9 mouse cellular contexts compared by ENCODE assay signal in the genomic region with DNA sequence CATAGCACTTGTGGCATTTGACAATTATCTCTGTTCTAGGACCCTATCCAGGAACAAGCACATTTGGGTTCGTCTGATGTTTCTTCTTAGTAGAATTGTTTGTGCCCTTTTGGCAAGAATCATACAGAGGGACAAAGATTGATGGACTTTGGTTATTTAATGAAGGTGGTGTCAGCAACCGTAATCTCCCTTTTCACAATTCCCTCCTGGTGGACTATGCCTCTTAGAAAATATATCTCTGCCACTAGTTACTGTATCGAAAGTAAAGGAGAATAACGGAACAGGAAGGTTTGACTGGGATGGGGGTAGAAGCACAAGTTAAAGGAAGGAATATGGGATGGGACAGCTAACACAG. TPM values are rescaled to one million over a fixed set of nuclear protein-coding genes. Genes with fewer than 3 reads are reported as not detected.
DNase-seq lines count a peak whose midpoint lies in the region; ATAC-seq and TF ChIP-seq lines count a peak whose summit lies in the region.
"Had no signal": no experiment of that assay in that cellular context is flagged by ENCODE, and none has a peak within 500 bp of the region (broad histone marks: within the 10 kb centered on the region; RNA-seq: fewer than 3 reads in every experiment).

Gene Cd302 (minus strand): TSS at position 22 of the 355 bp plus-strand sequence.

- intact Hi-C loops in left cerebral cortex, postnatal 10 days (cut with DNase I), result no loop called here

- H3K4me1 ChIP-seq in kidney, adult 2 months (ENCODE audit: control insufficient read depth, insufficient read depth, low read length), result no peaks in the 10 kb centered on the region; the same call in 1 of the 2 replicates
- H3K4me1 ChIP-seq in forebrain, embryonic 12.5 days, result peaks cover 16% of the 10 kb centered on the region
- 0 out of 2 replicates have a peak, but pooled peaks cover 6% of the 10 kb centered on the region for H3K4me1 ChIP-seq in neural tube, embryonic 12.5 days

- peak; percentile 68 for DNase-seq in kidney, adult 2 months
- DNase-seq in kidney, postnatal 10 days, result no peak
- DNase-seq in MN1 (ENCODE audit: low spot score), result peak; percentile 10
- DNase-seq in left cerebral cortex, postnatal 10 days (ENCODE audit: extremely low spot score in 1 of 2, low spot score in 2 of 2), result no peak
- DNase-seq in embryo, embryonic 10.5 days (ENCODE audit: low spot score), result no peak
- no peak for DNase-seq in spleen, adult 18-20 months

- H3K4me2 ChIP-seq in forebrain, embryonic 12.5 days, result peak within 1 kb of the TSS; percentile 92
- H3K4me2 ChIP-seq in neural tube, embryonic 12.5 days (replicated peaks), result peak within 1 kb of the TSS; percentile 79

- no peaks in the 10 kb centered on the region for H3K27me3 ChIP-seq in kidney, adult 2 months (replicated peaks; ENCODE audit: control insufficient read depth, insufficient read depth, low read length)
- H3K27me3 ChIP-seq in forebrain, embryonic 12.5 days, result peaks cover 40% of the 10 kb centered on the region
- H3K27me3 ChIP-seq in neural tube, embryonic 12.5 days (replicated peaks), result peaks cover 12% of the 10 kb centered on the region; the same call in 1 of the 2 replicates
- H3K27me3 ChIP-seq: Patski had no signal

- TF ChIP-seq CTCF in kidney, adult 2 months (conservative IDR thresholded peaks at IDR 0.05; ENCODE audit: insufficient read depth, insufficient read length, low read depth, low read length), result no peak

- WGBS in kidney, adult 2 months, result 29% methylated on average over 4 of the region's 4 CpGs
- 63% methylated on average over 4 of the region's 4 CpGs for WGBS in forebrain, embryonic 12.5 days
- WGBS in neural tube, embryonic 12.5 days, result 67% methylated on average over 4 of the region's 4 CpGs

- no peak for TF ChIP-seq POLR2A in kidney, adult 2 months (IDR thresholded peaks at IDR 0.05; ENCODE audit: low read depth, low read length)

- peak within 1 kb of the TSS; percentile 81 for H3K4me3 ChIP-seq in kidney, adult 2 months (ENCODE audit: insufficient read depth, low read depth, low read length)
- peak within 1 kb of the TSS; percentile 46 for H3K4me3 ChIP-seq in forebrain, embryonic 12.5 days (replicated peaks)
- H3K4me3 ChIP-seq in neural tube, embryonic 12.5 days, result peak within 1 kb of the TSS; percentile 36

- H3K36me3 ChIP-seq in kidney, adult 2 months (ENCODE audit: control insufficient read depth, insufficient read depth, low read length), result no peaks in the 10 kb centered on the region
- no peaks in the 10 kb centered on the region for H3K36me3 ChIP-seq in forebrain, embryonic 12.5 days (replicated peaks)
- no peaks in the 10 kb centered on the region for H3K36me3 ChIP-seq in neural tube, embryonic 12.5 days

- H3K9ac ChIP-seq in forebrain, embryonic 12.5 days, result peak within 1 kb of the TSS; percentile 51
- H3K9ac ChIP-seq in neural tube, embryonic 12.5 days, result peak within 1 kb of the TSS; percentile 50

- peak within 1 kb of the TSS; percentile 71 for H3K27ac ChIP-seq in kidney, adult 2 months (ENCODE audit: insufficient read depth, low read depth, low read length)
- no peak within 1 kb of the TSS for H3K27ac ChIP-seq in forebrain, embryonic 12.5 days
- no peak within 1 kb of the TSS for H3K27ac ChIP-seq in neural tube, embryonic 12.5 days

- no peaks in the 10 kb centered on the region for H3K9me3 ChIP-seq in forebrain, embryonic 12.5 days
- H3K9me3 ChIP-seq in neural tube, embryonic 12.5 days, result no peaks in the 10 kb centered on the region

- no peak for ATAC-seq in forebrain, embryonic 12.5 days (ENCODE audit: low FRiP score)
- ATAC-seq in neural tube, embryonic 12.5 days (ENCODE audit: low FRiP score, low read depth), result no peak
- ATAC-seq: Patski had no signal

RNA-seq across cellular contexts. Expression of gene Cd302, which starts in this region (rescaled TPM):
- polyA plus RNA-seq in kidney, adult 2 months (2012; rRNA removed), result 37.3 and 47.4 TPM in 2 replicates
- 9.3 and 13.2 TPM in 2 replicates for polyA plus RNA-seq in forebrain, embryonic 12.5 days (2016; fragmentation: Nextera tagmentation; extraction: Ambion mirVana)
- total RNA-seq in left cerebral cortex, postnatal 10 days (2021), result 10 to 100 TPM; 11.5 to 13.4 TPM
- polyA plus RNA-seq in neural tube, embryonic 12.5 days (2016; fragmentation: Nextera tagmentation; extraction: Ambion mirVana), result 14.8 and 15.1 TPM in 2 replicates

Comparison
In these comparisons a context has a peak if more than half of its experiments do, and no peak if none do; other contexts are left out.
1. DNase-seq: peak in kidney, adult 2 months (single experiment) and MN1 (single experiment); none in kidney, postnatal 10 days (single experiment), left cerebral cortex, postnatal 10 days (0 of 2), embryo, embryonic 10.5 days (single experiment) and spleen, adult 18-20 months (0 of 2).
2. Peak in every context shown above with its lines, with median percentiles within 50 percentile points of each other: H3K4me3 ChIP-seq.